Comparison of ENCODE assay signal across 9 mouse cellular contexts in genomic region chr7:99979081-99979480, GRCm38 (mm10). TPM values are rescaled to one million over a fixed set of nuclear protein-coding genes. Genes with fewer than 3 reads are reported as not detected.
DNase-seq lines count a peak whose midpoint lies in the region; ATAC-seq and TF ChIP-seq lines count a peak whose summit lies in the region.
"Had no signal": no experiment of that assay in that cellular context is flagged by ENCODE, and none has a peak within 500 bp of the region (broad histone marks: within the 10 kb centered on the region; RNA-seq: fewer than 3 reads in every experiment).

No protein-coding gene starts in this region.

- no peak for TF ChIP-seq CTCF in lung, embryonic 14.5 days (IDR thresholded peaks at IDR 0.05; ENCODE audit: low read depth)

- no peaks in the 10 kb centered on the region for H3K36me3 ChIP-seq in lung, embryonic 14.5 days (ENCODE audit: insufficient read depth)
- H3K36me3 ChIP-seq in embryonic facial prominence, embryonic 13.5 days, result no peaks in the 10 kb centered on the region
- H3K36me3 ChIP-seq in intestine, embryonic 16.5 days (ENCODE audit: control insufficient read depth, insufficient read depth, low read length), result no peaks in the 10 kb centered on the region
- no peaks in the 10 kb centered on the region for H3K36me3 ChIP-seq in neural tube, embryonic 15.5 days

- H3K27ac ChIP-seq in lung, embryonic 14.5 days (ENCODE audit: low read depth), result no peak overlapping the region
- H3K27ac ChIP-seq in embryonic facial prominence, embryonic 13.5 days, result peak overlapping the region; percentile 98
- no peak overlapping the region for H3K27ac ChIP-seq in intestine, embryonic 16.5 days (ENCODE audit: low read length)
- H3K27ac ChIP-seq in neural tube, embryonic 15.5 days (replicated peaks), result no peak overlapping the region; the same call in 1 of the 2 replicates

- H3K4me2 ChIP-seq in lung, embryonic 14.5 days, result peak overlapping the region; percentile 69
- peak overlapping the region; percentile 69 for H3K4me2 ChIP-seq in embryonic facial prominence, embryonic 13.5 days
- H3K4me2 ChIP-seq in intestine, embryonic 16.5 days (ENCODE audit: low read depth, low read length), result peak overlapping the region; percentile 85
- H3K4me2 ChIP-seq in neural tube, embryonic 15.5 days, result peak overlapping the region; percentile 81

- WGBS in lung, embryonic 14.5 days, result 2% methylated on average over 6 of the region's 6 CpGs
- 4% methylated on average over 6 of the region's 6 CpGs for WGBS in embryonic facial prominence, embryonic 13.5 days
- WGBS in intestine, embryonic 16.5 days, result 6% methylated on average over 6 of the region's 6 CpGs
- 10% methylated on average over 6 of the region's 6 CpGs for WGBS in neural tube, embryonic 15.5 days

- ATAC-seq in lung, embryonic 14.5 days (ENCODE audit: insufficient read depth), result no peak
- ATAC-seq in embryonic facial prominence, embryonic 13.5 days (ENCODE audit: insufficient number of reproducible peaks, insufficient read depth, low FRiP score, low TSS enrichment, low read depth), result no peak
- ATAC-seq in intestine, embryonic 16.5 days, result no peak
- no peak for ATAC-seq in neural tube, embryonic 15.5 days (ENCODE audit: low FRiP score)

- peak overlapping the region; percentile 98 for H3K9ac ChIP-seq in lung, embryonic 14.5 days
- H3K9ac ChIP-seq in embryonic facial prominence, embryonic 13.5 days, result peak overlapping the region; percentile 98
- peak overlapping the region; percentile 99 for H3K9ac ChIP-seq in intestine, embryonic 16.5 days (ENCODE audit: low read depth, low read length)
- H3K9ac ChIP-seq in neural tube, embryonic 15.5 days (replicated peaks), result peak overlapping the region; percentile 82

- DNase-seq in lung, embryonic 14.5 days, result peak; percentile 19
- no peak for DNase-seq in lung, postnatal 14 days
- no peak for DNase-seq in gastrocnemius, postnatal 36 days
- DNase-seq in urinary bladder, postnatal 14 days (ENCODE audit: low spot score), result no peak
- DNase-seq in right cerebral cortex, adult 2 months (ENCODE audit: low spot score in 2 of 2), result no peak

- peaks cover 5% of the 10 kb centered on the region; the same call in 1 of the 2 replicates for H3K4me1 ChIP-seq in lung, embryonic 14.5 days (ENCODE audit: insufficient read depth)
- peaks cover 31% of the 10 kb centered on the region for H3K4me1 ChIP-seq in embryonic facial prominence, embryonic 13.5 days
- H3K4me1 ChIP-seq in intestine, embryonic 16.5 days (ENCODE audit: control insufficient read depth, insufficient read depth, low read length), result peaks cover 17% of the 10 kb centered on the region
- peaks cover 37% of the 10 kb centered on the region for H3K4me1 ChIP-seq in neural tube, embryonic 15.5 days

- intact Hi-C loops in gastrocnemius, postnatal 36 days (cut with DNase I), result no loop called here

- H3K27me3 ChIP-seq in lung, embryonic 14.5 days (ENCODE audit: insufficient read depth, low read length), result no peaks in the 10 kb centered on the region
- no peaks in the 10 kb centered on the region for H3K27me3 ChIP-seq in embryonic facial prominence, embryonic 13.5 days
- H3K27me3 ChIP-seq in intestine, embryonic 16.5 days (replicated peaks; ENCODE audit: control insufficient read depth, insufficient read depth, low read length), result no peaks in the 10 kb centered on the region
- H3K27me3 ChIP-seq in neural tube, embryonic 15.5 days (replicated peaks), result no peaks in the 10 kb centered on the region

- no peaks in the 10 kb centered on the region for H3K9me3 ChIP-seq in lung, embryonic 14.5 days (ENCODE audit: low read depth, low read length)
- H3K9me3 ChIP-seq in embryonic facial prominence, embryonic 13.5 days, result no peaks in the 10 kb centered on the region
- no peaks in the 10 kb centered on the region for H3K9me3 ChIP-seq in intestine, embryonic 16.5 days (ENCODE audit: control insufficient read depth, low read length)
- H3K9me3 ChIP-seq in neural tube, embryonic 15.5 days (replicated peaks), result no peaks in the 10 kb centered on the region

- H3K4me3 ChIP-seq in lung, embryonic 14.5 days (ENCODE audit: low read depth, low read length), result peak overlapping the region; percentile 92
- peak overlapping the region; percentile 99 for H3K4me3 ChIP-seq in embryonic facial prominence, embryonic 13.5 days
- H3K4me3 ChIP-seq in intestine, embryonic 16.5 days (ENCODE audit: low read length), result peak overlapping the region; percentile 100
- peak overlapping the region; percentile 98 for H3K4me3 ChIP-seq in neural tube, embryonic 15.5 days (replicated peaks)

RNA-seq across cellular contexts. Expression of gene Rnf169, which starts 1.2 kb away (rescaled TPM):
- 7.8 and 8.1 TPM in 2 replicates for polyA plus RNA-seq in lung, embryonic 14.5 days (2014; fragmentation: Nextera tagmentation; extraction: Ambion mirVana)
- 6.6 and 7.9 TPM in 2 replicates for polyA plus RNA-seq in embryonic facial prominence, embryonic 13.5 days (2015; fragmentation: Nextera tagmentation; extraction: Ambion mirVana)
- polyA plus RNA-seq in intestine, embryonic 16.5 days (2015; fragmentation: Nextera tagmentation; extraction: Ambion mirVana), result 2.6 and 3.1 TPM in 2 replicates
- 4.2 and 4.6 TPM in 2 replicates for polyA plus RNA-seq in neural tube, embryonic 15.5 days (2015; fragmentation: Nextera tagmentation; extraction: Ambion mirVana)
- 1 to 10 TPM; 4.2 to 6.3 TPM for total RNA-seq in gastrocnemius, postnatal 36 days (2021)

RNA-seq across cellular contexts. Expression of gene Chrdl2, which starts 26.9 kb away (rescaled TPM):
- 0.12 TPM in 1 of 2 replicates, not detected in the other for polyA plus RNA-seq in lung, embryonic 14.5 days (2014; fragmentation: Nextera tagmentation; extraction: Ambion mirVana)
- polyA plus RNA-seq in embryonic facial prominence, embryonic 13.5 days (2015; fragmentation: Nextera tagmentation; extraction: Ambion mirVana), result 1.1 and 2.2 TPM in 2 replicates
- polyA plus RNA-seq in intestine, embryonic 16.5 days (2015; fragmentation: Nextera tagmentation; extraction: Ambion mirVana), result 0.61 and 0.72 TPM in 2 replicates
- polyA plus RNA-seq in neural tube, embryonic 15.5 days (2015; fragmentation: Nextera tagmentation; extraction: Ambion mirVana), result 0.28 and 0.37 TPM in 2 replicates
- 1 to 10 TPM; 2.3 to 2.4 TPM for total RNA-seq in gastrocnemius, postnatal 36 days (2021)
- total RNA-seq: neutrophil, adult 5-6 weeks had no signal
